Mouse (Mus musculus): Measurements from ENCODE around the gene C1qc.
A peak's percentile ranks its signal among the peaks of the same experiment; 100 is the strongest.

C1qc gene

GRCm38 (mm10) chr4:136842802-136843201 lies 50.1 kb downstream of the C1qc start:
- no peak for DNase-seq

GRCm38 (mm10) chr4:136842033-136842432 lies 50.8 kb downstream of the C1qc start:
- DNase-seq, result no peak

- peak; percentile 87 for DNase-seq
Measured at GRCm38 (mm10) chr4:136841056-136841455, 51.8 kb downstream of the C1qc start.

All from kidney, postnatal 14 days (tissue).